Mouse (Mus musculus) hindbrain, embryonic 12.5 days (tissue): Measurements from ENCODE around the gene Madd. TPM values are rescaled to one million over a fixed set of nuclear protein-coding genes. Genes with fewer than 3 reads are reported as not detected.
"Not testable (repeated sequence)": the region's sequence is repeated elsewhere in the genome, so short reads cannot be mapped to it uniquely, and the experiment has no call there.

ENCODE experiments used
- ATAC-seq: fragments of 200-750 bp; cut with Nextera tagmentation; 2 replicates; pipeline ENCODE4 v1.8.0; 2017; ENCODE audit warnings: moderate TSS enrichment; ENCODE audit not compliant: low FRiP score
- H3K27ac ChIP-seq: fragments of 300-500 bp; sonication (generic); 2 replicates; pipeline ENCODE4 v1.5.1; 2016; ENCODE audit warnings: mild to moderate bottlenecking
- H3K27me3 ChIP-seq: fragments of 300-500 bp; sonication (generic); 2 replicates; pipeline ENCODE4 v1.6.1; 2016; ENCODE audit warnings: mild to moderate bottlenecking
- H3K36me3 ChIP-seq: fragments of 300-500 bp; sonication (generic); 2 replicates; pipeline ENCODE4 v1.6.1; 2016; ENCODE audit warnings: mild to moderate bottlenecking
- H3K4me1 ChIP-seq: fragments of 300-500 bp; sonication (generic); 2 replicates; pipeline ENCODE4 v1.6.1; 2016
- H3K4me2 ChIP-seq: fragments of 300-500 bp; sonication (generic); replicated peaks from 2 replicates; pipeline ENCODE4 v1.6.1; 2016; ENCODE audit warnings: mild to moderate bottlenecking
- H3K4me3 ChIP-seq: fragments of 300-500 bp; sonication (generic); 2 replicates; pipeline ENCODE4 v1.5.1; 2016; ENCODE audit warnings: mild to moderate bottlenecking
- H3K9ac ChIP-seq: fragments of 300-500 bp; sonication (generic); 2 replicates; pipeline ENCODE4 v1.6.1; 2016; ENCODE audit warnings: mild to moderate bottlenecking, moderate library complexity
- H3K9me3 ChIP-seq: fragments of 300-500 bp; sonication (generic); replicated peaks from 2 replicates; pipeline ENCODE4 v1.6.1; 2016; ENCODE audit warnings: mild to moderate bottlenecking
- WGBS: fragments of 180-500 bp; shearing (Covaris S2); methylation state at CpG from one replicate; pipeline ENCODE4 v1.1.7; 2016; 5-methylcytosine and 5-hydroxymethylcytosine counted together
- polyA plus RNA-seq: library from polyadenylated mRNA; unstranded; fragments of >200 nt; fragmentation: Nextera tagmentation; extraction: Ambion mirVana; gene quantifications from 2 replicates; pipeline ENCODE4 v1.2.1, GENCODE M21; 2016

Madd gene
- polyA plus RNA-seq, 1 experiment from 2014 or later, result 45.2 TPM

DNA sequence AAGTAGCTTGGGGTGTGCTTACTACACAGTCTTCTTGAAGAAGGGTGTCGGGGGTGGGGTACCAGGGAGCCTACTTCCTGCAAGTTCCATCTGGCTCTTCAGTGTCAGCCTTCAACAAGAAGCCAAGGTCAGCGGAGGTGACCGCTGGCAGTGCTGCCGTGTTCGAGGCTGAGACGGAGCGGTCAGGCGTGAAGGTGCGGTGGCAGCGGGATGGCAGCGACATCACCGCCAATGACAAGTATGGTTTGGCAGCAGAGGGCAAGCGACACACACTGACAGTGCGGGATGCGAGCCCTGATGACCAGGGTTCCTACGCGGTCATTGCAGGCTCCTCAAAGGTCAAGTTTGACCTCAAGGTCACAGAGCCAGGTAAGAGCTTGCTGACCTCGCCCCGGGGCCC is 64.6 kb downstream of the Madd start:
- ATAC-seq, result no peak
- WGBS, result 90% methylated on average over 19 of the region's 19 CpGs

DNA sequence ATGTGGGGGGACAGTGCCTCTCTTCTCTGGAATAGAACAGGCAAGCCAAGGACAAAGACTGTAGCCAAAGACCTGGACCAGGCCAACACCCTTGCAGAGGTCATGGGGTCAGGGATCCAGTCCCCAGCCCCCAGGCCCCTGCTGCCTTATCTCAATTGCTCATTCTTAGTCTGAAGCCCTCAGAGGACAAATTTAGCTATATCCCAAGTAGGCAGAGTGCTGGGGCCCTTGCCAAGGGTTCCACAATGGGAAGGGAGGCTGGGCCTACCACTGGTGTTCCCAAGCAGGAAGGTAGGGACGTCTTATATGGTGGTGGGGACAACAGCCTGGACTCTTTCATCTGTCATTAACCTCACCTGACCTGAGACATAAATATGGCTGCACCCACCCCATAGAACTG is 65.0 kb downstream of the Madd start:
- no peaks in the 10 kb centered on the region for H3K36me3 ChIP-seq
- H3K27me3 ChIP-seq, result peaks cover 12% of the 10 kb centered on the region
- no peaks in the 10 kb centered on the region for H3K9me3 ChIP-seq
- H3K4me3 ChIP-seq, result no peak overlapping the region
- WGBS, result 86% methylated on average over 1 of the region's 1 CpGs
- H3K4me2 ChIP-seq, result no peak overlapping the region
- H3K4me1 ChIP-seq, result peaks cover 7% of the 10 kb centered on the region
- H3K9ac ChIP-seq, result no peak overlapping the region
- ATAC-seq, result no peak
- H3K27ac ChIP-seq, result no peak overlapping the region

More for the DNA sequence above, 64.6 kb downstream of the Madd start:
- peaks cover 12% of the 10 kb centered on the region for H3K27me3 ChIP-seq
- no peak overlapping the region for H3K9ac ChIP-seq
- H3K4me2 ChIP-seq, result no peak overlapping the region
- H3K4me1 ChIP-seq, result peaks cover 7% of the 10 kb centered on the region
- no peaks in the 10 kb centered on the region for H3K36me3 ChIP-seq
- no peaks in the 10 kb centered on the region for H3K9me3 ChIP-seq
- no peak overlapping the region for H3K27ac ChIP-seq
- no peak overlapping the region for H3K4me3 ChIP-seq

DNA sequence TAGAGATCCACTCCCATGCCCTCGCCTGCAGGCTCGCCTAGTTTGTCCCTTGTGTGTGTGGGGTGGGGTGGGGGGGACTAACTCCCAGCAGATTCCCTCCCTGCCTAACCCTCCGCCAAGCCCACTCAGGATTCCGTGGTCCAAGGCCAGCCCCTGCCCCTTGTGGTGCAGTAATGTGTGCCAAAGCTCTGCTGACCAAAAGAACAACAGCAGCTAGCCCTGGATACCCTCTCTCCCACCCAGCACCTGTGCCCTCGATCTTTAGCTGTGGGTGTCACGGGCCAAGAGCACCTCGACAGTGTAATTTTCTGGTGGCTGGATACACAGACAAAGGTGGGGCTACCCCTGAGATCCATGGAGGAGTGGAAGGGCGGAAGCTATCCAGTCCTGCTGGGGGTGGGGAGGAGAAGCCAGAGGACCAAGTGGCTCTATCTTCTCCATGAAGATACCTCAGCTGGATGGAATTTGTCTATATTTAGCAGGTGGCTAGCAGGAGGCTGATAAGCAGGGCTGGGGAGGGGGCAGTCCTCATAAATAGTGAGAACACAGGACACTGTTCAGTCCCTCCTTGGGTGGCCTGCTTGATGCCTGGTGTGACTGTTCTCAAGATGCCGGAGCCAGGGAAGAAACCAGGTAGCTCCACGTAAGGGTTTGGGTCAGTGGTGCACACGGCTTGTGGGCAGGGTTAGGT is 65.9 kb downstream of the Madd start, which contains the start of gene Mybpc3:
Mybpc3 (plus strand) TSS at position 560 of the 691 bp plus-strand sequence.
- Histone ChIP-seq H3K9ac (no peak within 1 kb of the TSS), H3K36me3 (no peaks in the 10 kb centered on the region), H3K4me3 (no peak within 1 kb of the TSS), H3K4me2 (no peak within 1 kb of the TSS), H3K4me1 (peaks cover 7% of the 10 kb centered on the region), H3K27ac (no peak within 1 kb of the TSS), H3K9me3 (no peaks in the 10 kb centered on the region), H3K27me3 (peaks cover 10% of the 10 kb centered on the region)
- WGBS, result 82% methylated on average over 11 of the region's 11 CpGs
- no peak for ATAC-seq

DNA sequence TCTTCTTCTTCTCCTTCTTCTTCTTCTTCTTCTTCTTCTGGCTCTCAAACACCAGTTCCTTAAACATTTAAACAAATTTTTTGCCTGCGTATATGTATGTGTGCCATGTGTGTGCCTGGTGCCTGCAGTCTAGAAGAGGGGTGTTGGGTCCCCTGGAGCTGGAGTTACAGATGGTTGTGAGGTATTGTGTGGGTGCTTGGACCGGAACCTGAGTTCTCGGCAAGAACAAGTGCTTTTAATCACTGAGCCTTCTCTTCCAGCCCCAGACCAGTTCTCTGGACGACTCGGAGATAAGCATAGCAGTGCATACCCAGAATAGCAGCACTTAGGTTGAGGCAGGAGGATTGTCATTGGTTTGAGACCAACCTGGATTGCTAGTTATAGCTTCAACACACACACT is 66.8 kb downstream of the Madd start:
- ATAC-seq, result no peak
- H3K36me3 ChIP-seq, result no peaks in the 10 kb centered on the region
- WGBS, result 84% methylated on average over 5 of the region's 5 CpGs
- H3K27me3 ChIP-seq, result peaks cover 8% of the 10 kb centered on the region
- H3K27ac ChIP-seq, result no peak overlapping the region
- peaks cover 7% of the 10 kb centered on the region for H3K4me1 ChIP-seq
- H3K4me3 ChIP-seq, result no peak overlapping the region
- H3K9ac ChIP-seq, result no peak overlapping the region
- no peak overlapping the region for H3K4me2 ChIP-seq
- H3K9me3 ChIP-seq, result no peaks in the 10 kb centered on the region

DNA sequence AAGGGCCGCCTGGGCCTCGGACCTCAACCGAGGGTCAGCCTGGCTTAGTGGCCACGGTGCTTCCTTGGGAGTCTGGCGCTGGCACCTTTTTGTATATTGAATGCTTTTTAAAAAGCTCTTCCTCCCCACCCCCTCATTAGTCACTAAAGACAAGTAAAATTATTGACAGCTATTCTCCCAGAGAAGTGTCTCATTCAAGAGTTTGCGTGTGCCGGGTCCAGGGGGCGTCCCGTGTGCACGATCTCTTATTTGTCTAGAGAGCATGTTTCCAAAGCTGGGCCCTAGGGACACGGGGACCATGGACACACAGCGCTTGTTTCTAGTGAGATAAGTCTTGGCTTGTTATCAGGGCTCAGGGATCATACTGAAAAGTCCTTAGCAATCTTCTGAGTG is 68.1 kb downstream of the Madd start:
- Histone ChIP-seq H3K4me3 (peak overlapping the region; percentile 40), H3K4me2 (peak overlapping the region; percentile 80), H3K9ac (peak overlapping the region; percentile 67), H3K9me3 (no peaks in the 10 kb centered on the region), H3K27ac (no peak overlapping the region), H3K36me3 (no peaks in the 10 kb centered on the region), H3K27me3 (peaks cover 8% of the 10 kb centered on the region), H3K4me1 (peaks cover 7% of the 10 kb centered on the region)
- ATAC-seq, result no peak
- 31% methylated on average over 12 of the region's 12 CpGs for WGBS

DNA sequence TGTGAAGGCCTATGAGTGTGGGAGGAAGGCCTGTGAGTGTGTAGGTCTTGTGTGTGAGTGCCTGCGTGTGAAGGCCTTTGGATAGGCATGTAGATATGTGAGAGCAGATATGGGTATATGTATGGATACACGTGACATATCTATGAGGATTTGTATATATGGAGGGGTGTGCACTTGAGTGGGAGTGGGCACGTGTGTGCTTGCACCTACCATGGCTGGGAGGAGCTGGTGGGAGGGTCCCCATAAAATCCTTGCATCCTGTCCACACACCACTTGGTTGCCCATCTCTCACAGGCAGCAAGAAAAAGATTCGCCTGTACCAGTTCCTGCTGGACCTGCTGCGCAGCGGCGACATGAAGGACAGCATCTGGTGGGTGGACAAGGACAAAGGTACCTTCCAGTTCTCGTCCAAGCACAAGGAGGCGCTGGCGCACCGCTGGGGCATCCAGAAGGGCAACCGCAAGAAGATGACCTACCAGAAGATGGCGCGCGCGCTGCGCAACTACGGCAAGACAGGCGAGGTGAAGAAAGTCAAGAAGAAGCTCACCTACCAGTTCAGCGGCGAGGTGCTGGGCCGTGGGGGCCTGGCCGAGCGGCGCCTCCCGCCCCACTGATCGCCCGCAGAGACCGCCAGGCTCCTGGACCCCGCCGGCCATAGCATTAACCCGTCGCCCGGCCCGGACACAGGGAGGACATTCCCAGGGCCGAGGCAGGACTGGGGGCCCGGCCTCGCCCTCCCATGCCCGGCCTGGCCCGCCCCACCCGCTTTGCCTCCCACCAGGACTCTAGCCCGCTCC is 68.7 kb downstream of the Madd start:
- H3K27ac ChIP-seq, result no peak overlapping the region
- H3K4me1 ChIP-seq, result peaks cover 7% of the 10 kb centered on the region
- H3K27me3 ChIP-seq, result peaks cover 8% of the 10 kb centered on the region
- WGBS, result 8% methylated on average over 38 of the region's 42 CpGs
- ATAC-seq, result peak; percentile 53
- H3K36me3 ChIP-seq, result no peaks in the 10 kb centered on the region
- H3K9me3 ChIP-seq, result no peaks in the 10 kb centered on the region
- H3K4me3 ChIP-seq, result peak overlapping the region; percentile 40
- peak overlapping the region; percentile 67 for H3K9ac ChIP-seq
- H3K4me2 ChIP-seq, result peak overlapping the region; percentile 80

DNA sequence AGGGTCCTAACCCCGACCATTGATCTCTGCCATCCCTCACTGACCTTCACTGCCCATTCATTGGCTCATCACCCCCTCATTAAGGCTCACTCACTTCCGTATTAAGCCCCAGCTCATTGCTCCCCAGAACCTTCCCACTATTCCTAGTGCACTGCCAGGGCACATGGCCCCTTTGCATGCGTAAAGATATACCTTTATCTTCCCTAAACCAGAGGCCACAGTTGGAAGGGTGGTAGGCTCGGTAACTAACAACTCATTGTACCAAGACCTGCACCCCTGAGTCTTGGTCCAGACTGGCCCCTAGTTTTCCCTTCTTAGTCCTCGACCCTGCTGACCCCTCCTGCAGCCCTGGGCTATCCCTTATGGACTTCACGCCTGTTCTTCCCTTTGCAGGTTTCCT is 69.8 kb downstream of the Madd start:
- no peak overlapping the region for H3K9ac ChIP-seq
- H3K36me3 ChIP-seq, result no peaks in the 10 kb centered on the region
- no peak overlapping the region for H3K4me2 ChIP-seq
- no peak overlapping the region for H3K27ac ChIP-seq
- no peaks in the 10 kb centered on the region for H3K9me3 ChIP-seq
- peaks cover 7% of the 10 kb centered on the region for H3K4me1 ChIP-seq
- no peak for ATAC-seq
- H3K4me3 ChIP-seq, result no peak overlapping the region
- peaks cover 8% of the 10 kb centered on the region for H3K27me3 ChIP-seq
- 76% methylated on average over 6 of the region's 6 CpGs for WGBS

DNA sequence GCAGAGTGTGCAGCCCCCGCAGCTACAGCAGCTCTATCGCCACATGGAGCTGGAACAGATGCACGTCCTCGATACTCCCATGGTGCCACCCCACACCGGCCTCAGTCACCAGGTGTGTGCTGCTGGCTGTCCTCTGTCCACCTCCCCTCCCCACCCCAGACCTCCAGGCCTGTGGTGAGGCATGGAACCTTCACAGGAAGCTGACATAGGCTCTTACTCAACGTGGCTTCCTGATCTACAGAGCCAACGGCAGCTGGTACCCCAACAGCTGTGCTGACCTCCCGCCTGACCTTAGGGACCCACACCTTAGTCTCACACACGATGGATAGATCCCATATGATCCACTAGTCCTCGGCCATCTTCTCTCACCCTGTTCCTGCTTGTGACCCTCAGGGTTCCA is 70.3 kb downstream of the Madd start:
- 83% methylated on average over 10 of the region's 10 CpGs for WGBS
- Histone ChIP-seq H3K9me3 (no peaks in the 10 kb centered on the region), H3K4me1 (peaks cover 7% of the 10 kb centered on the region), H3K27ac (no peak overlapping the region), H3K36me3 (no peaks in the 10 kb centered on the region), H3K9ac (no peak overlapping the region), H3K4me3 (no peak overlapping the region), H3K4me2 (no peak overlapping the region), H3K27me3 (peaks cover 8% of the 10 kb centered on the region)
- ATAC-seq, result no peak

DNA sequence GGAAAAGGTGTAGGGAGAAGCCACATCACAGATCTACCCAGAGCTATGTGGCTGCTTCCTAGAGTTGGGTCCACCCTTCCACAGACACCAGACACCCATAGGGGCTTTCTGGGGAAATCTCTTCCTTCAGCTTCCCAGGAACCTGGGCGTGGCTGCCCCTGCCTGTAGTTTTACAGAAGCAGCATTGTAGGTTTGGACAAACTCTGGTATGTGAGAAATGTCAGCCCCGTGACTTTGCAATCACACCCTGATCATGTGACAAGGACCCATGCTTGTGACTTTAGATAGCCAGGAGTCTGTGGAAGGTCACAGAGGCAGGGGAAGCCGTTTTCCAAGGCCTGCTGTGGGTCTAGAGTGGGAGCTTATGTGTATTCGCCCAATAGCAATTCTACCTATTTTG is 71.1 kb downstream of the Madd start:
- no peaks in the 10 kb centered on the region for H3K36me3 ChIP-seq
- H3K27ac ChIP-seq, result no peak overlapping the region
- no peak overlapping the region for H3K4me2 ChIP-seq
- WGBS, result 59% methylated on average over 4 of the region's 4 CpGs
- peaks cover 8% of the 10 kb centered on the region for H3K27me3 ChIP-seq
- peaks cover 7% of the 10 kb centered on the region for H3K4me1 ChIP-seq
- ATAC-seq, result no peak
- no peak overlapping the region for H3K4me3 ChIP-seq
- no peaks in the 10 kb centered on the region for H3K9me3 ChIP-seq
- H3K9ac ChIP-seq, result no peak overlapping the region

DNA sequence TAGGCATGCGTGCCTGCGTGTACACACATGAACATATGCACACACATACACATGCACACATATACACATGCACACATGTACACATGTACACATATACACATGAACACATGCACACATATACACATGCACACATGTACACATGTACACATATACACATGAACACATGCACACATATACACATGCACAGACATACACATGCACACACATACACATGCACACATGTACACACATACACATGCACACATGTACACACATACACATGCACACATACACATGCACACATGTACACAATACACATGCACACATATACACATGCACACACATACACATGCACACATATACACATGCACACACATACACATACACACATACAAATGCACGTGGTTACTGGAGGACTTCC is 71.8 kb downstream of the Madd start:
- H3K27me3 ChIP-seq, H3K4me2 ChIP-seq, H3K4me3 ChIP-seq, ATAC-seq, H3K9me3 ChIP-seq, H3K9ac ChIP-seq, H3K27ac ChIP-seq, H3K4me1 ChIP-seq, H3K36me3 ChIP-seq: not testable (repeated sequence)
- 98% methylated on average over 3 of the region's 3 CpGs for WGBS

DNA sequence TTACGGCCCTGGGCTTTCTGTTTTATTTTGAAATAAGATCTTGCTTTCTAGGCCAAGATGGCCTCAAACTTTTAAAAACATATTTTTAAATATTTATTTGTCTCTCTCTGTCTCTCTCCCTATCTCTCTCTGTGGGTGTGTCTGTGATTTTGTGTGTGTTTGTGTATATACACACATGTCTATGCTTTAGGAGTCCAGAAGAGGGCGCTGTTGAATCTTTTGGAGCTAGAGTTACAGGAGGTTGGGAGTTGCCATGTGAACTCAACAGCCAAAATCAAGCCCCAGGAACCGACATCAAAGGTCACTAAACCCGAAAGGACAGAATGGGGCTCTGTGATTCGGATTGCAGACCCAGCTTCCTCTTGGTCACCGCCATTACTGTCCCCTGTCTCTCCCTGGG is 73.2 kb downstream of the Madd start:
- WGBS, result 78% methylated on average over 6 of the region's 6 CpGs
- Histone ChIP-seq H3K36me3 (no peaks in the 10 kb centered on the region), H3K9ac (no peak overlapping the region), H3K4me1 (peaks cover 3% of the 10 kb centered on the region), H3K4me3 (no peak overlapping the region), H3K4me2 (no peak overlapping the region), H3K9me3 (no peaks in the 10 kb centered on the region), H3K27ac (no peak overlapping the region), H3K27me3 (no peaks in the 10 kb centered on the region)
- no peak for ATAC-seq

DNA sequence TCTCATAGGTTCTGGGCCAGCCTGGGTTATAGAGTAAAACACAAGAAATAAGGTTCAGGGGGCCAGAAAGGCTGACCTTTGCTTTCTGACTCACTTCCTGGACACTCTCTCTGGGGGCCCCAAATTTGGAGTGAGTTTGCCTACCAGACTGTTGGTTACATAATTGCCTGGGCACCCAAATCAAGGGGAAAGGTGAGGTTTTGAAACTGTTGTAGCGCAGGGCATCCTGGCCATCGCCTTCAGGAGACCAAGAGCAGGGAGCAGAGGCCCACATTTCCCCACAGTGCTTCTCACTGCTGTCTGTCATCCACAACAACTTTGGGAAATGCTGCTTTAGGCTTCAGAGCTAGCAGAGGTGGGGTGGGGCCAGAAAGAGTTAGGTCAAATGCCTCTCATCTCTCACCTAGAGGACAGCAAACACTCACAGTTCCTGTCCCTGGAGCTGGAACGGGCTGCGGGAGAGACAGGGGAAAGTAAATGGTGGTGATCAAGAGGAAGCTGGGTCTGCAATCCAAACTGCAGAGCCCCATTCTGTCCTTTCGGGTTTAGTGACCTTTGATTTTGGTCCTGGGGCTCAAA is 73.7 kb downstream of the Madd start:
- Histone ChIP-seq H3K9ac (no peak overlapping the region), H3K9me3 (no peaks in the 10 kb centered on the region), H3K27ac (no peak overlapping the region), H3K36me3 (no peaks in the 10 kb centered on the region), H3K4me1 (no peaks in the 10 kb centered on the region), H3K27me3 (no peaks in the 10 kb centered on the region), H3K4me2 (no peak overlapping the region), H3K4me3 (no peak overlapping the region)
- 94% methylated on average over 5 of the region's 5 CpGs for WGBS
- no peak for ATAC-seq
